Mouse (Mus musculus): Measurements from ENCODE around the gene Ncam2.

Gene Ncam2

DNA sequence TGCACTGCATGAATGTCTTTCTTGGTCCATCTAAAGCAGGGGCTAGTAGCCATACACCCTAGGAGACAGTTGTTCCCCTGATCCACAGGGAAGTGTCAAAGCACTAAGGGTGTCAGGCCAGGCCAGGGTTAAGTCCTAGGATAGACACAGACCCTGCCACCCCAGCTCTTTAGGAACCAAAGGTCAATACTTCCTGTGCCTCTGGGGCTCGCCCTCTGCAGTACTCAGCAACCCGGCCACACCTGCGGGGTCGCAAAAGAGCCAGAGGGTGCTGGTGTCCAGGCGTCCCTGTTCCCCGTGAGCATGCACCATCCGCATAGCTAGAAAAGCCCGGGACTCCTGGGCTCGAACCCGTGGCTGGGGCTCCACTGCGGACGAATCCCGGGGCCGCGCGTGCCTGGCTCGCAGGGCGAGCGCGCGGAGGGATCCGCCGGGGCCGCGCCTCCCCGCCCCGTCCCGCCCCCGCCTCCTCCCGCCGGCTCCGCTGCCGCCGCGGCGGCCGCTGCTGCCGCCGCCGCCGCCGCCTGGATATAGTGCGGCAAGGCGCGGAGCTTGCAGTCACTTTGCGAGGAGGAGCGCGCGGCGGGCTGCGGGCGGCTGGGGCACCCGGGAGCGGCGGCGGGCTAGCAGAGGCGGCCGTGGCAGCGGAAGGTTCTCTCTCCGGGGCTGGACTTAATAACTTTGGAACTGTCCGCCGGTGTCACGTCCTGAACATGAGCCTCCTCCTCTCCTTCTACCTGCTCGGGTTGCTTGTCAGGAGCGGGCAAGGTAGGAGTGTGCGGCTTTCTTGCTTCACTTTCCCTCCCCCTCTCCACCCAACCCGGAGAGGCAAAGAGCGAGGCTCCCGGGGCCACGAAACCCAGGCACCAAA lies at the start of gene Ncam2:
Gene Ncam2 (plus strand): TSS at position 497 of the 871 bp plus-strand sequence.
- no peak for DNase-seq (ENCODE audit: low read depth, low spot score)

DNA sequence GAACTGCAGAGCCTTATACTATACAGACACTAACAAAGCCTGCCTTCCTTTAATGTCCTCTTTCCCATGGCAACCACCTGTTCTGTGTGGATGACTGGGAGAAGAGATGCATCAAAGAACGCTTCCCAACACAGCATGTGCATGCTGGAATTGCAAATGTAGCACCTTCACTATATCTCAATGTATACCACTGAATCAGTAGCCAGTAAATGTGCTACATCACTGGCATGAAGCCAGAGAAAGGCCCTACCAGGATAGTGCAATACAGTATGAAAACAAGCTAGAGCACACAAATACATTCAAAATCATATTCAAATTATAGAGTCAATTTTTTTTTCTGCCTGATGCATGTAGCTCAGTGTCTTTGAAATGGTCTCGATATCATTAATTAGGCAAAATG lies 29.7 kb upstream of the Ncam2 start:
- no peak for DNase-seq (ENCODE audit: low read depth, low spot score)

GRCm38 (mm10) chr16:81175302-81175943 lies 25.1 kb upstream of the Ncam2 start:
- DNase-seq (ENCODE audit: low read depth, low spot score): peak; percentile 69

DNA sequence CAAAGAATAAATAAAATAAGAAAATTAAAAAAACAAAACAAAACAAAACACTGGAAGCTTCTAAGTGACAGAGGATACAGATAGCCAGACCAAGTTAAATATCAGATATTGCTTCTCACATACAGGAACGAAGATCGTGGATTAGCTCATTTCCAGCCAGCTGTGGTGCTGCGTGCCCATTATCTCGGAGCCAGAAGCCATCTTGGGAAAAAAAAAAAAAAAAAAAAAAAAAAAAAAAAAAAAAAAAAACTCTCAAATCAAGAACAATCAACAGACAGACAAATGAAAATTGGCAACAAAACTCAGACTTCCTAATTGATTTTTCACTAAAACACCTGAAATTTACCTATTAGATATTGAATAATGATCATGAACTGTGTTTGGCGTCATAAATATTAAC lies 20.7 kb upstream of the Ncam2 start:
- no peak for DNase-seq (ENCODE audit: low read depth, low spot score)

GRCm38 (mm10) chr16:81187579-81188179 lies 12.8 kb upstream of the Ncam2 start:
- no peak for DNase-seq (ENCODE audit: low read depth, low spot score)

DNA sequence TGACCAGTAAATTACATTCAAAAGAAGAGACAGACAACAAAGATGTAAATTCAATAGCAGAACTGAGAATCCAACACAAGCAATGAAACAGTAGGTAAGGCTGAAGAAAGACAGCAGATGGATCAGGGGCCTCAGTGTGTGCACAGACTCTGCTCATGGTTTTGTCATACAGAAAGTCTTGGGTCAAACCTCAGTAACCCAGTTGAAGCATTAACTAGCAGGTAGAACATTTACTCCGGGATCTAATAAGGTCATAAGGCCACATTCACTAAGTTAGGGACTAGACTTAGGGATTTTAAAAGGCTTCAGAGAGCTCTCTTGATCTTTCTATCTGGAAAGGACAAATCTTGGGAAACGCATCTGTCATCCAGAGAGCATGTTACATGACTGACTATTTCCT lies 8.9 kb upstream of the Ncam2 start:
- no peak for DNase-seq (ENCODE audit: low read depth, low spot score)

DNA sequence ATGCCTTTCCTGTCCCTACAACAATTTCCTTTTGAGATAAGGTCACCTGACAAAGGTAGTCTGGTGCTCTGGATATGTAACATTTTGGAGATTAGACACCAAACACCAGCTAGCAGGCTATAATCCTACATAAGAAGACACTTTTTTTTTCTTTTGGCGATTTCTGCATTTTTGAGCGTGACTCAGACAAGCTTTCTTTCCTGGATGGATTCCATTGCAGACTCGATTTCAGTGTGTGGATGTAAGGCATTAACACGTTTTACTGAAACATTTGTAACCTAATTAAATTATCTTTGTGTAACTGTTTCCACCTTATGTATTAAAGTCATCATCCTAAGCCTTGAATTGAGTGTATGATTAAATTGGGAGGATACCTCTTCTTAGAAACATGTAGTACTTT lies 7.9 kb upstream of the Ncam2 start:
- DNase-seq (ENCODE audit: low read depth, low spot score): no peak

DNA sequence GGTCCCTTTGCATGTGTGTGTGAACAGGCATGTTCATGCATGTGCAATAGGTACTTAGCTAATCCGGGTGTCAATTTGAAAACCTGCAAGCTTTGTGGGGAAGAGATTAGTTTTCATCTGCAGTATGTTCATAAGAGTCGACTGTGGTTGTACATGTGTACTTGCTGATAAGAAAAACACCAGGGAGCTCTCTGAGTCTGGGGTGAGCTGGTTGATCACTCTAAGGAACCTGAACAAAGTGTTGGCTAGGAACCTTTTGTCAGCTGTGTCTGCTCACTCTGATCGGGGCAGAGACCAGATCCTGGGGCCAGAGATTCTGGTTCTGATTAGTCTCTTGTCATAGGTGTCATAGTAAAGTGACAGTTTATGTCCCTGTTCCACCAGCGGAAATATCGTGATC lies 1.0 kb upstream of the Ncam2 start:
- no peak for DNase-seq (ENCODE audit: low read depth, low spot score)

DNA sequence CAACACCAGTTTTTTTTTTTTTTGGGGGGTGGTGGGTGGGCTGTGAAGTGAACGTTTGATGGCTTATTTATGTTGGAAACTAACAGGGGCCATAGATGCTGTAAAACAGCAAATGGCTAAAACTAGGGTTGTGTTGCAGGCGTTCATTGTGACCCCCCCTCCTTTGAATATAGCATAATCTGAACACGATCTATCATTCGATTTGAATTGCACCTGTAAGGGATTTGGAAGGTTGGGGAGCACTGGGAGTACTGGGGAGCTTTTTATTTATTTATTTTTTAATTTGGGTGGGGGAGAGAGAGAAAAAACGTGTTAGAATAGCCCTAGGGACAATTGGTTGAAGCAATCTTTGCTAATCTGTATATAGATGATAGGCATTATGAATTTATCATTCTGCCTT lies 974 bp downstream of the Ncam2 start:
- no peak for DNase-seq (ENCODE audit: low read depth, low spot score)

DNA sequence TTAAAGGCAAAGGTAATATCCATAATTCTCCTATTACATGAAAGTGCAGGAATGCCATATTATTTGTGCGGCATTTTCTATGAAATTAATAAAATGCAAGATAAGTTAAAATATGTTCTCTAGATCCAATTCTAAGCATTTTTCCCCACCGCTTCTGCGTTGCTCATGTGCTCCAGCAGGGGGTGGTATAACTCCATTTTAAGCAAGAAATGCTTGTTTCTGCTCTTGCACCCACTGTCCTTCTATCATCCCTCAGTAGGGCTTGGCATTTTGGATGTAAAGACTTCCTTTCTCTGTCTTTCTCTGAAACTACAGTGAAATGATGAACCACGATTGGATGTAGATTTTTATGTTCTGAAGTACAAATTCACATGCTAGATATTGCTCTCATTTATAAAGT lies 1.5 kb downstream of the Ncam2 start:
- DNase-seq (ENCODE audit: low read depth, low spot score): peak; percentile 7

DNA sequence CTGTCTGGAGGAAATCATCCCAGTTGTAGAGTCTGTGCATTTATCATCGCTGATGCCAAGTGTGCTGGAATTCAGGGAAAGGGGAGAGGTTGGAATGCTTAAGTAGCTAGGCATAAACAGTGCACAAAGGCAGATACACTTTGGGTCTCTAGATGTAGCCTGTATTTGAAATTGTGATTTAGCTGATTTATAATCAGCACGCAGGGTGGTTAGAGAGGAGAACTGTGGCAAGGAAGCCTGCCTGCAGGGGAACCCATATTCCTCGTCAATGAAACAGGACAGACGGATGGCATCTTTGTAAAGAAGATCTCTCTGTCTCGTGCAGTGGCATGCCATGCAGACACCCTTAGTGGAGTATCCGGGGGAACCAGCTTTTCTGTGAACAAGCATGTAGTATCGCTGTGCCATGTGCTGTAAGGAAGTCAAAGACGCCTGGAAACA lies 2.2 kb downstream of the Ncam2 start:
- DNase-seq (ENCODE audit: low read depth, low spot score): no peak

DNA sequence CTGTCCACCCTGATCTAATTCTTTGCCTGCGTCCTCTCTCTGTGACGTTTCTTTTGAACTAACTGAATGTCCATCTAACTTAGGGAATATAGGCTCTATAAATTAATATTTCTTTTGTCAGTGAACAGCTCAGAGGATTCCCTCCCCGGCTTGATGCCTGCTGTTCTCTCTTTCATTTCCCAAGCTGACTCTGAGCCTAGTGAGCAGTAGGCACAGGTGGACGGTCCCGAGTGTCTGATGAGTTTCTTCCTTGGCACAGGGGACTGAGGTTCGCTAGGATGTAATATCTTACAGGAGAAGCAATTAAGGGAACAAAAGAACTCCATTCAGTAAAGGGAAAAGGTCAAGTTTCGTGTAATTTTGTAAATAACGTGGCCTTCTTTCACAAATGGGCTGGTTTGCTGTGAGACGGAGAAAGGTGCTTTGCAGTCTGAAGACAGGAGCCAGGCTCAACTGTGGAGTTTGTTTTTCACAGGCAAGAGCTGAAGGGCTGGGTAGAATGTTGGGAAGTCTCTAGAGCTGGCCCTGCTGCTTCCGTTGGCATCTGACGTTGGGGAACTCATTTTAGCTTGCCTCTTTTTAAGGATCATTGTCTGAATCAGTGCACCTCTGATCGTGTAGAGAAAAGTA lies 4.0 kb downstream of the Ncam2 start:
- DNase-seq (ENCODE audit: low read depth, low spot score): no peak

DNA sequence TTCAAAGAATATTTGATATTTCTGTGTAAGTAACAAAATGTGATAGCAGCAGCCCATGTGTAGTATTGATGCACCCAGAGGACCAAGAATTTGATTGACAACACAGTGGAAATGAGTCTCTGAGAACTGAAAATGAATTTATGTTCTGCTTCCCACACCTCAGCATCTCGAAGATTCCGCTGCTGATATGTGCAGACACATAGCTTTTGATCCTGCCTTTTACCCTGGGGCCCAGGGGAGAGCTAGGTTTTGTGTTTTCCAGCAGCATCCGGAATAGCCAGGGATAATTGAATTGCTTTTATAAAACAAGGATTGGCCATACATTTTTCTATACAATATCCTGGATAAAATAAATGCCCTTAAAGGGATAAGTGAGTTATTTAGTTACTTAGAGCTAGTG lies 20.7 kb downstream of the Ncam2 start:
- DNase-seq (ENCODE audit: low read depth, low spot score): no peak

DNA sequence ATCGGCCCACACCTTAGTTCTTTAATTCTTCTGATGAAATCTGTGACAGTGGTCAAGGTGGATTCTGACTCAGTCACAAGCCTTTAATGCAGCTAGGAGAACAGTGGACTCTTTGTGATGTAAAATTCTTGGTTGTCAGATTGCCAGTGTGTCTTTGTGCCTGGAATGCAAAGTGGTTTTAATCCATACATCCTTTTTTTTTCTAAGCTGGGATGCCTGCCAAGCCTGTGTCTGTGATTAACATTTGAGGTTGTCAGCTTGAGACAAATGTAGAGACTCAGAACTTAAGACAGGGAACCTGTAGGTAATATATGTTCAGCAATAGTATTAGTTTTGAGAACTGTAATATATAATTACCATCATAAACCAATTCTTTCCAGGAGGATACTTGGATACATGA lies 23.3 kb downstream of the Ncam2 start:
- DNase-seq (ENCODE audit: low read depth, low spot score): peak; percentile 11

- DNase-seq (ENCODE audit: low read depth, low spot score): no peak
Observed at GRCm38 (mm10) chr16:81224253-81224652, 23.8 kb downstream of the Ncam2 start.

- DNase-seq (ENCODE audit: low read depth, low spot score): no peak
Observed at GRCm38 (mm10) chr16:81254875-81255274, 54.4 kb downstream of the Ncam2 start.

GRCm38 (mm10) chr16:81260429-81260828 lies 59.9 kb downstream of the Ncam2 start:
- no peak for DNase-seq (ENCODE audit: low read depth, low spot score)

GRCm38 (mm10) chr16:81273597-81274360 lies 73.3 kb downstream of the Ncam2 start:
- DNase-seq (ENCODE audit: low read depth, low spot score): no peak

DNA sequence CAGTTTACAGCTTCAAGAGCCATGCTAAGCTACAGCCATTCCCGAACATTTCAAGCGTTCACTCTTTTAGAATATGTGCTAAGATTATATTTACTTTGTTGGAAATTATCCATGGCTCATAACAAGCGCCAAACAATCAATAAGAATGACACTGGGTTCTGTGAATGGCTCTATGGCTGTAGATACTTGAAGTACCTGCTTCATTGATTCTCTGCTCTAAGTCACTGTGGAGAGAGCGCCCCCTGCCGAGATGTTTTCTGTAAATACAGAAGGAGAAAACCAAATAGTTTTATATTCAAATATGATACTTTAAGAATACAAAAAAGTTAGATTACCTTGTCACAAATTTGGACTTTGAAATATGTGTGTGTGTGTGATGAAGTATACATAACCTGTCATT lies 83.7 kb downstream of the Ncam2 start:
- DNase-seq (ENCODE audit: low read depth, low spot score): peak; percentile 48

DNA sequence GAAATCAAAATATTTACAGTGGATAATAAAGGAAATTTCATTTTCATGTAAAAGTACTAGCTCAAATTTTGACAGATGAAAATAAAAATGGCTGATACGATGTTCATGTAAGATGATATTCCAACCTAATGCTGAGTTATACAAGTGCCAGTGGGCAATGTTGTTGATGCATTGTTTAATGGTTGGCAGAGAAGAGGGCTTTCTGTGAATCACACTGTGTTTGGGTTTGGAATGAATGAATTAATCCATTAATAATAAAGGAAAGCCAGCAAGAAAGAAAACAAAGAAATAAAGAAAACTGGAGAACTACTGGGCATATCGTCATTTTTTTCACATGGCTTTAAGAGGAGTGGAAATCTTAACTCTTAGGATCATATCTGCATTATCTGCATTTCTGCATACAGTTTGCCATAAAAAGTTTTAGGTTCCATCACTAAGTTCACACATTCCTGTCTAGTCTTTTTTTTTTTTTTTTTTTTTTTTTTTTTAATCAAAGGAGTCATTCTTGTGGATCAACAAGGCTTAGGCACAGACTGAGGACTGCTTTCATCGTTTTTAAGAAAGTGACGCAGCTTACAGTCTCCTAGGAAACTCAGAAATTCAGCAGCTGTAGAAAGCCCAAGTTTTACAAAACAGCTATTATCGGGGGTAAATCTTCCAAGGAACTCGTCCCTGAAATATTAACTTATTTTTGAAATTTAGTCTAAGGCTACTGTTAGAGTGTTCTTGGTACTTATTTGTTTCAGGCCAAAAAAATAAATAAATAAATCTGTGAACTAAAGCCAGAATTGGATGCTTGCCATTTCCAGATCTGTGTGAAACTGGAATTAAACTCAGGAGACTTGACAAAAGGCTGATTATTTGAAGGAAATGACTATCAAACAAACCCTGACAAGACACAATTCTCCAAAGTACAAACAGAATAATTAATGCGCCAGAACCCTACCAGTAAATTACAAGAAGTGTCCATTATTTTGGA lies 84.7 kb downstream of the Ncam2 start:
- no peak for DNase-seq (ENCODE audit: low read depth, low spot score)
